Mouse (Mus musculus) erythroblast, adult 5-6 weeks (primary cell): Measurements from ENCODE around the gene Rassf7. TPM values are rescaled to one million over a fixed set of nuclear protein-coding genes. Genes with fewer than 3 reads are reported as not detected.
A peak's percentile ranks its signal among the peaks of the same experiment; 100 is the strongest.
"Not testable (repeated sequence)": the region's sequence is repeated elsewhere in the genome, so short reads cannot be mapped to it uniquely, and the experiment has no call there.

ENCODE experiments used
- ATAC-seq: replicated peaks from 2 replicates; pipeline ENCODE4 v1.8.0; 2016; ENCODE audit warnings: moderate number of reproducible peaks, mild to moderate bottlenecking, moderate TSS enrichment, inconsistent platforms; ENCODE audit not compliant: poor library complexity, low FRiP score, severe bottlenecking
- total RNA-seq, 2 experiments: library from RNA; stranded (forward) in 1 of 2; stranded (reverse) in 1 of 2; fragments of 150-400 nt in 1 of 2; fragments of 200-764, 138-1000 nt in 1 of 2; gene quantifications; 2 replicates each; pipeline versions ENCODE4 v1.2.3 to v1.2.4; 2015 to 2017; ENCODE audit warnings: low replicate concordance in 2 of 2

Gene Rassf7
- total RNA-seq, 2 experiments from 2014 or later: 6.0 to 12.2 TPM

GRCm38 (mm10) chr7:141219558-141220099 is 4.0 kb downstream of the Rassf7 start:
- ATAC-seq: no peak

- ATAC-seq: no peak
Observed at GRCm38 (mm10) chr7:141220377-141220776, 4.7 kb downstream of the Rassf7 start.

DNA sequence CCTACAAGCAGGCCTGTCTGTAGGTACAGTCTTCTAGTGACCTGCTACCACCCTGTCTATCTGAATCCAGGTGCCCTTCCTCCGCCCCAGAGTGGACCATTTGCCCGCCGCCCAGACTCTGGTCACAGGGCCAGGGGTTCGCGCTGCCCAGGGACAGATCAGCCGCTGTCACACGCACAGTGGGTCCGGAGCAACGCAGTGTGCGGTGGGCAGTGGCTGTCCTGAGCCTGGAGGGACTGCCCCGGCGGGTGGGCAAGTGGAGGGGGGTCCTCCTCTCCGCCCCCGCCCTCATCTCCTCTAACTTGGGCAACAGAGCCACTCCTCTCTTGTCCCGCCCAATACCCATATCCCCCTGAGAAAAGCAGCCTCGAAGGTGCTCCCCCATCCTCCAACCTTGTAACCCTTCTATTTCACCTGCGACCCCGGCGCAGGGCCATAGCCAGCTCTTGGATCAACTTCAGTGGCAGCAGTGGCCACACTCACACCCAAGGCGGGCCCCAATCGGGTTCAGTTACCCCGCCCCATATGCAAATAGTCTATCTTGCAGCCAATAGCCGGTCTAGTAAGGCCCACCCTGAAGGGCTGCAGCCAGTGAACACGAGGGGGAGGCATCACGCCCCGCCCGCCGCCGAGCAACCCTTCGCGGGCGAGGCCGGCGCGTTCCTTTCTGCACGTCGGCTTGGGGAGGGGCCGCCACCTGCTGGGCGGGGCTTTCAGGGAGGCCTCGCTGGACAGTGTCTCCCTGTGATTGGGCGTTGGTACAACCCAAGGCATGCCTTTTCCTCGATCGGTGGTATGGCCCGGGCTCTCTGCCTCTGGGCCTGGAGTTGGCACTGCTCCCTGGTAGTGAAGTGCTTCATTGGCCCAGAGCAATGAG is 5.8 kb downstream of the Rassf7 start:
- peak; percentile 87 for ATAC-seq

- ATAC-seq: no peak
Observed at GRCm38 (mm10) chr7:141222126-141222467, 6.4 kb downstream of the Rassf7 start.

DNA sequence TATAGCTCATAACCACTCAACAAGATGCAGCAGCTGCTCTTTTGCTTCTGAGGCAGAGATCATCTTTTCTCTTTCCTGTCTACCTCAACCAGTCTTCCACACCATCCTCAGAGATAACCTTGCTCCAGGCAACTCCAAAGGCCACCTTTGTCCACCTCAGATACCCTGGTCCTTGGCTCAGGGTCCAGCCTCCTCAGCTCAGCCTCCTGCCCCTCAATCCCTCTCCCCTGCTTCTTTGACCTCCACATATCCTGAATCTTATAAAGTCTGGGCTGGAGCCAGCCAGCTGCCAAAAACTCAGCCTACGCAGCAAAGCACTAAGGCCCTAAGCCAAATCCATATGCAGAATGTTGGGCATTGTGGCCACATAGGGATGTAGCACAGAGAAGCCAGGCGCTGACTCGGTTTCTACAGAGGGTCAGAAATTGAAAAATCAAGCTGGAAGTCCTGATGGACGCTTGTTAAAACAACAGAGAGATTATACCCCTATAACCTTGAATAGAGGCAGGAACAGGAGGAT is 7.1 kb downstream of the Rassf7 start:
- ATAC-seq: no peak

GRCm38 (mm10) chr7:141226535-141226934 is 10.9 kb downstream of the Rassf7 start:
- no peak for ATAC-seq

DNA sequence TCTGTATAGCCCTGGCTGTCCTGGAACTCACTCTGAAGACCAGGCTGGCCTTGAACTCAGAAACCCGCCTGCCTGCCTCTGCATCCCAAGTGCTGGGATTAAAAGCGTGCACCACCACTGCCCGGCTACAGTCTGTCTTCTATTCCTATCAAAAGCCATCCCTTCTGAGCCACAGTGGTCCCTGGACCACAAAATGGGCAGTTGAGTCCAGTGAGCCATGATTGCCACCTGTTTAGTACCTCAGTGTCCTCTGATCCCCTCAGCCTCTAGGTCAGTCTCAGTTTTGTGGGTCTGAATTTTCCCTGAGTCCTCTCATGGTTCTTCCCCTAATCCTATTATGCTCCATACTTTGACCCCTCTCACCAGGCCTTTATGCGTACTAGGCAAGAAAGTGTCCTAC is 12.1 kb downstream of the Rassf7 start:
- ATAC-seq: no peak

DNA sequence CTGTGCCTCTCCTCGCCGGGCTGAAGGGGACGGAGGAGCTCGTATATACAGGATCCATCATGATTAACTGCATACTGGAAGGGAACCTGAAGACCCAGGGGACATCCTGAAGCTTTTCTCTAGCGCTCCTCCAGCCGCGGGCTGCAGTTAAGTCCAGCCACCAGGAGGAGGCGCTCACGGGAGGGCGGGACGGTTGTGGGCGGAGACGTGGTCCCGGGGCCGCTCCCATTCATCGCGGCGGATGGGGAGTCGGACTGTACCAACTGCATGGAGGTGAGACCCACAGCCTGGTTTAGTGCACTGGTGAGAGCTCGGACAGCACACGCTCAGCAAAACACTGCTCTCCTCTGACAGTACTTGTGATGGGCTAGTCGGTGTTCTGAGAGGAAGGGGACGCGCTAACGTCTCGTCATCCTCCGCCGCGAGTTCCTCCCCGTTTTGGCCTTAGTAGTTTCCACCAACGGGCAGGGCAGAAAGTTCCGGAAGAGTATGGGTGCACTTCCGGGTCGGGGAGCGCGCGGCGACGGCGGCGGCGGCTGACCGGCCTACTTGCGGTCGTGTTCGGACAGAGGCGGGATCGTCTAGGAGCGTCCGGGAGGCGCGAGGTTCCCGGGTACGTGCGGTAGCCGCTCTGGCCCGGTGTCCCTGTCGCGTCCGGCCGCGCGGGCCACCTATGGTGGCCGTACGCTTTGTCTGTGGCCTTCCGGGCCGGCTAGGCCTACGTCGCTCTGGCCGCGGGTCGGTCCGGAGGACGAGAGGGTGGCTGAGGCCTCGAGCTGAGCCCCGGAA is 12.8 kb downstream of the Rassf7 start, which contains the start of gene Phrf1:
Gene Phrf1, plus strand, starts transcription at position 506 of the 789 bp plus-strand sequence.
- peak; percentile 94 for ATAC-seq

DNA sequence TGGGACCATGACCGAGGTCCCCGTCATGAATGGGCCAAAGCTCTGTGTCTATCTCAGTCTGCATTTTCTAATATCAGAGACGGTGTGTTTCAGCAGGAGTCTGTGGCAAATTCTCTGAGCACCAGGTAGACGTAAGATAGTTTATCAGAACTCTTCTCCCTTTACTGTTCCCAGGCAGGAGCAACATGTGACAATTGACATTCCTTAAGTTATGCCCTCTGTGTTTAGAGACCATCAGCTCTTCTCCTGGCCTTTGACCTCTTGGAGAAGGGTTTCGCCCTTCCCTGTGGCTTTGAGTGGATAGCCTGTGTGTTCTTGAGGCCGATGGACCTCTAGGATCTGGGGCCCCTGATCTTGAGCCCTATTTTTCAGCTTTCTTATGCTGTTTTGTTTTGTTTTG is 14.0 kb downstream of the Rassf7 start:
- no peak for ATAC-seq

- ATAC-seq: no peak
Observed at GRCm38 (mm10) chr7:141230570-141230969, 14.9 kb downstream of the Rassf7 start.

DNA sequence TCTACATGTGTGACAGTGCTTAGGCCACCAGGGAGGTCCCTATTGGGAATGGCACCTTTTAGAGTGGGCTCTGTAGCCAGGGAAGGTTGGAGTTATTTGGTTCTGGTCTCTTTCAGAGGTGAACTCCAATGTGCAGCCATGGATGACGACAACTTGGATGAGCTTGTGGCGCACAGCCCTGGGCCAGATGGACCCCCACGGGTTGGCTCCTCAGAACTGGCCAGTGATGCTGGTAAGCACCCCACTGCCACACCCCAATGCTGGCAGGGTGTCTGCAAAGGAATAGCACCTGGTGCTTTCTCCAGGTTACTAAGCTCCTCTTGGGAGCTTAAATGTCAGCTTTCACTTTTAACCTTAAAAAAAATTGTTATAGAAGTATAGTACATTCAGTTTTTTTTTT is 15.5 kb downstream of the Rassf7 start:
- no peak for ATAC-seq

- no peak for ATAC-seq
Observed at GRCm38 (mm10) chr7:141231551-141231950, 15.9 kb downstream of the Rassf7 start.

GRCm38 (mm10) chr7:141250486-141250885 is 34.8 kb downstream of the Rassf7 start:
- ATAC-seq: not testable (repeated sequence)

- no peak for ATAC-seq
Observed at GRCm38 (mm10) chr7:141256159-141256558, 40.5 kb downstream of the Rassf7 start.

DNA sequence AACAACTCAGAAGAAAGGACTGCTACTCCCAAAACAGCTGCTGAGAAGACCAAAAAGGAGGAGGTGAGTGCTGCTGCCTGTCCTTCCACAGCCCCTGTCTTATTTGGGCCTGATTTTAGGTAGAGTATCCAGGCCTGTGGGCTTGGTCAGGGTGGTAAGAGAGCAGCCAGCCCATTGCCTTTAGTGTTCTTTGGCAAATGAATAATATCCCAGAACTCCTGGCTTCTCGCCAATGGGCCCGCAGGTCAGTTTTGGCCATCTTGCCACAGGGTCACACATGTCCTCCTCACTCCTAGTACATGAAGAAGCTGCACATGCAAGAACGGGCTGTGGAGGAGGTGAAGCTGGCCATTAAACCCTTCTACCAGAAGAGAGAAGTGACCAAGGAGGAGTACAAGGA is 45.8 kb downstream of the Rassf7 start:
- ATAC-seq: no peak

GRCm38 (mm10) chr7:141263640-141264039 is 48.0 kb downstream of the Rassf7 start:
- ATAC-seq: no peak

DNA sequence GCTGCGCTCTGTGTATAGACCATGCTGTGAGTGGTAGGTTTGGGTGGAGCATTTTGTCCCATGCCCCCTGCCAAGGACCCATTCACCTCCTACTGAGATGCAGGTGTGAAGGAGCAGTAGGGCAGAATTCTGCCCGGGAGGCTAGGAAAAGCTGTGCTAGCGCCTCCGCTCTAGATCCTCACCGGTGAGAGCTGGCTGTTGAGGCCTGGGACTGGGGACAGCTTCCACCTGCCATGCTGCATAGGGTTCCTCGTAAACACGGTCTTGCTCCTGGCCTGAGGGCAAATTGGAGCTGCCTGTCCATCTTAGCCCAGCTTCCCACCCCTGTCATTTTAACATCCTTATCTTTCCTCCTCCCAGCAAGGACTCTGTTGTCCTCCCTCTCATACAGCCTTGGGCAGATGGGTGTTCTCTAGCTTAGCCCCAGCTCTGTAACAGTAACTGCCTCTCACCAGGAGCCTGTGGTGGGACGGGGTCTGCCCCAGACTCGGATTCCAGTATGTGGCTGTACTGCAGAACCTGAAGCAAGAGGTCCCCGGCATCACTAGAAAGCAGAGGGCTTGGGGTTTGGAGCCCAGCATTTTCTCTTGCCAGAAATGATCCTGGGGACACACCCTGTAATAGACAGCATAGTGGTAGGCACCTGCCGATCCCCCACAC is 48.5 kb downstream of the Rassf7 start:
- ATAC-seq: no peak

DNA sequence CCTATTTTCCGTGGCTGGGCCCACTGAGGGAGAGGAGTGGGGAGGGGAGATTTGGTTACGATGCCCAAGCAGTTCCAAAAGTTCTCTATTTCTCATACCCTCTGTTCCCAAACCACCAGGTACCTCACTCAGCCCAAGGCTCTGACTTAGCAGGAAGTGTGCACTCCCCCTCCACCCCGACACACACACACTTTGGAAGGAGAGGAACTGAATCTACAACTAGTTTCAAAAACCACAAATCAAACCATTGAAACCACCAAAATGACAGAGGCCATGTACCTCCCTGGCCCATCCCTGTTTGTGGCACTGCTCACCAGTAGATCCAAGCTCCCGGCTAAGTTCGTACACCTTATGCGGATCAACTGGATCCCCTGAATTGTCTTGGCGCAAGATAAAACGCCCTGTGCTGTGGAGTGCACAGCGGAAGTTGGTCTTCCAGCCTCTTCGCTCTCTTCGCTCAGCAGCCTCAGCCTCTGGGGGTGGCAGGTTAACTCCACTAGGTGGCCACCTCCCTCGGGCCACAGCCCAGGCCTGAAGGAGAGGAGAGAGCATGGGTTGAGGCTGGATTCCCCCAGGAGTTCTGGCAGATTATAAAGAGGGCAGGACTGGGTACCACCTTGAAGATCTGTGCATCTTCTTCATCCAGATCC is 49.2 kb downstream of the Rassf7 start:
- peak; percentile 66 for ATAC-seq

GRCm38 (mm10) chr7:141265411-141265738 is 49.7 kb downstream of the Rassf7 start:
- peak; percentile 26 for ATAC-seq
